Mouse (Mus musculus): ENCODE data around the gene Nrxn3. TPM values are rescaled to one million over a fixed set of nuclear protein-coding genes. Genes with fewer than 3 reads are reported as not detected.

The Nrxn3 gene
- polyA plus RNA-seq, 1 experiment, result 0.47 TPM

DNA sequence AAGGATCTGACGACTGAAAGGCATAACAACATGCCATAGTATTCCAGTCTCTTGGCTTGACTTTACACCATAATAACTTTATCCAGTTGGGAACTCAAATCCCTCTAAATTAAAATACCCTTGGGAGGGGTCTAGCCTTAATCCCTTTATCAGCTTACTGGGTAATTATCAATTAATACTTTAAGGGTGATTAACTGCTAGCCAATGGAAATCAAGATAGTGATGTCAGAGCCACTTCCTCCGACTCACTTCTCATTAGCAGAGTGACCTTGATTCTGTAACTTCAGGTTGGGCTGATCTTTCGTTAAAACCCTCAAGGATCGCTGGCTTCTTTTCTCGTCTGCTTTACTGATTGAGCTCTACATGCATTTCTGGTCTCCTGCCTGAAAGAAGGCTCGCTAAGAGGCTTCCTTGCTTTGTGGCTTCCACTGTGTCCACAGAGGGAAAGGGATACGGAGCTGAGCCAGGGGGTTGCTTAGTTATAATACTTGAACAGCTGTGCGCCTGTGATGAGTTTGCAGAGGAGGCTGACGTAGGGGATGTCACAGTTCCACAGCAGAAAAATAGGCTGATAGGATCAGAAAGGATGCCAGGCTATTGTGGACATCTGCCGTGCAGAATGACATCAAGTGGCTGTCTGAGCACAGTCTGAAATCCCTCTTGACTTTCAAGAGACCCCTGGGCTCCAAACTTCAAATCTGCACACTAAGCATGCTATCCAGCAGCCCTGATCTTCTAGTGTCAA, 352.0 kb downstream of the Nrxn3 start:
- no peak overlapping the region for H3K4me3 ChIP-seq (ENCODE audit: low read depth, low read length)
- H3K36me3 ChIP-seq (ENCODE audit: control insufficient read depth, insufficient read depth, low read length), result no peaks in the 10 kb centered on the region
- 50% methylated on average over 10 of the region's 10 CpGs for WGBS
- no peak overlapping the region for H3K27ac ChIP-seq (ENCODE audit: insufficient read depth, low read depth, low read length)
- no peaks in the 10 kb centered on the region for H3K4me1 ChIP-seq (ENCODE audit: control insufficient read depth, insufficient read depth, insufficient read length, low read length)
- no peak for TF ChIP-seq POLR2A (IDR thresholded peaks at IDR 0.05; ENCODE audit: low read depth, low read length)
- no peak for TF ChIP-seq CTCF (IDR thresholded peaks at IDR 0.05; ENCODE audit: extremely low read depth, insufficient read length, insufficient replicate concordance, low read depth, low read length)
- H3K27me3 ChIP-seq (ENCODE audit: control insufficient read depth, insufficient read depth, low read length), result no peaks in the 10 kb centered on the region

DNA sequence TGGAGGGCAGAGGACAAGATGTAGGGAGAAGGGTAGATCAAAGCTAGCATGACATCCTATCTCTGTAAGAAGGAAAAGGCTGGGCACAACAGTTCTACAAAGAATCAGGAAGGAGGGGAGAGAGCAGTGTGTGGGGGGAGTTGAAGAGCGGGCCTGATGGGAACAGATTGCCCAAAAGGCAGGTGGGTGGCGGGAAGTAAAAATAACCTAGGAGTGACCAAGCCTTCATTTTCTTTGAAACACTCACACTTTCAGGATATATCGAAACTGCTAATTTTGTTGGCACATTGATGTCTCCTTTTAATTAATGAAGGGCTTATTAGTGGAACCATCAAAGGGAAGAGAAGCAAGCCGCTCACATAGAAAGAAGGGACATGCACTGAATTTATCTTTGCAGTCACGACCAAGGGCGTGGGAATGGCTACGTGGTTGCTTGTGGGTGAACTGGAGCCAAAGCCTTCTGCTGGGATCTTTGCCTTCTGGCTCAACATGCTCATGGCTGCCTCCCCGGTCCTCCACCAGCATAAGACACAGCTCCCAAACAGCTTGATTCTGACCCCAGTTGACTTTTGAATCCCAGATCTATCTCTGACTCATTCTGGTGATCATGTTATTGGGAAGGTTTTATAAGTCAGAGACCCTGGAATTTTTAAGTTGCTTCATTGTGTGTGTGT, 371.3 kb downstream of the Nrxn3 start:
- Histone ChIP-seq H3K4me1 (ENCODE audit: control insufficient read depth, insufficient read depth, insufficient read length, low read length) (no peaks in the 10 kb centered on the region), H3K27ac (ENCODE audit: insufficient read depth, low read depth, low read length) (no peak overlapping the region), H3K4me3 (ENCODE audit: low read depth, low read length) (no peak overlapping the region), H3K36me3 (ENCODE audit: control insufficient read depth, insufficient read depth, low read length) (no peaks in the 10 kb centered on the region), H3K27me3 (ENCODE audit: control insufficient read depth, insufficient read depth, low read length) (no peaks in the 10 kb centered on the region)
- TF ChIP-seq CTCF (IDR thresholded peaks at IDR 0.05; ENCODE audit: extremely low read depth, insufficient read length, insufficient replicate concordance, low read depth, low read length), result no peak
- no peak for TF ChIP-seq POLR2A (IDR thresholded peaks at IDR 0.05; ENCODE audit: low read depth, low read length)
- 85% methylated on average over 8 of the region's 8 CpGs for WGBS

DNA sequence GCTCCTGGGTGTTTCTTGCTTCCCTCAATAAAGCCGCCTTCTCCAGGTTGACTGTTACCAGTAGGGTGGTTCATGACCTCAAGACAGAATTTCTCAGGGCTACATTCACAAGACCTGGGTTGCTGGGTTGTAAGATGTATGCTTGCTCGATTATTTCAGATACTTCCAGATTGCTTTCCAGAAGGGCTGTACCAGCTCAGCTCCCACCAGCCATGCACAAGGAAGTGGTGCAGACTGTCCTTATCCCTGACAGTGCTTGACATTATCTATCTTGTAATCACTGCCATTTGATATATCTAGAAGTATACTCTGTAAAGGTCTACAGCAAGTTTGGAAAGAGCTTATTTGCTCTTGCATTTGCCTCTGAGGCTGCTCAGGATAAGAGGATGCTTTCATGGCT, 374.9 kb downstream of the Nrxn3 start:
- no peak overlapping the region for H3K4me3 ChIP-seq (ENCODE audit: low read depth, low read length)
- H3K27me3 ChIP-seq (ENCODE audit: control insufficient read depth, insufficient read depth, low read length), result no peaks in the 10 kb centered on the region
- no peak for TF ChIP-seq CTCF (IDR thresholded peaks at IDR 0.05; ENCODE audit: extremely low read depth, insufficient read length, insufficient replicate concordance, low read depth, low read length)
- TF ChIP-seq POLR2A (IDR thresholded peaks at IDR 0.05; ENCODE audit: low read depth, low read length), result no peak
- H3K36me3 ChIP-seq (ENCODE audit: control insufficient read depth, insufficient read depth, low read length), result no peaks in the 10 kb centered on the region
- 79% methylated on average over 2 of the region's 2 CpGs for WGBS
- H3K4me1 ChIP-seq (ENCODE audit: control insufficient read depth, insufficient read depth, insufficient read length, low read length), result no peaks in the 10 kb centered on the region
- no peak overlapping the region for H3K27ac ChIP-seq (ENCODE audit: insufficient read depth, low read depth, low read length)

DNA sequence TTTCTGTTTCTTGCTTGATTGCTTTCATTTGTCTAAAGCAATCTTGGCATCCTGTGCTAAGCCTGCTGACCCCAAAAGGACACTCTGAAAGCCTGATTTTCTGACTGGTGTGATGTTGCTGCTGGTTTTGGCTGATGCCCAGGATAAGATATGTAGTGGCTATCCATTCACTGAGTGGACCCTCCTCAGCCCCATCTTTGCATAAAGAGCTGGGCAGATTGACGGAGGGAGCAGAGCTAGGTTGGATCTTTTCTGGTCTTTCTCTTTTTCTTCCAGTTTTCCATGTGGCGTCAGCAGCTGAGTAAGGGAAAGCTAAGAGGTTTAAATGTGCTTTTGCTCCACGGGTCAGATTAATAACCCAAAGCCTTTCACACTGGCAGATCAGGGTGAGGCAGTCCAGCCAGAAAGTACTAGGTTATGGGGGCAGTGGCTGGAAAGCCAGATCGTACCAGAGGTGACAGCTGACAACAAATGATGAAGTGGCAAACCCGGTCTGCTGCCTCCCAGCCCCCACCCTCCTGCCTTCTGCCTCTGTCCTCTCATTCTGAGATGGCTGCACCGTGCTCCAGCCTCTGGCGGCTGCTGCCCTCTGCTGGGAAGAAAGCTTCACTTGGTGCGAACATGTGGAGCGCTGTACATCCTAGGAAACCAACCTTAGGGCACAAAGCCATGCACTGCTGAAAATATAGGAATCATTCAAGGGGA, 383.5 kb downstream of the Nrxn3 start:
- TF ChIP-seq POLR2A (IDR thresholded peaks at IDR 0.05; ENCODE audit: low read depth, low read length), result no peak
- TF ChIP-seq CTCF (IDR thresholded peaks at IDR 0.05; ENCODE audit: extremely low read depth, insufficient read length, insufficient replicate concordance, low read depth, low read length), result no peak
- no peaks in the 10 kb centered on the region for H3K27me3 ChIP-seq (ENCODE audit: control insufficient read depth, insufficient read depth, low read length)
- no peaks in the 10 kb centered on the region for H3K4me1 ChIP-seq (ENCODE audit: control insufficient read depth, insufficient read depth, insufficient read length, low read length)
- H3K27ac ChIP-seq (ENCODE audit: insufficient read depth, low read depth, low read length), result no peak overlapping the region
- H3K36me3 ChIP-seq (ENCODE audit: control insufficient read depth, insufficient read depth, low read length), result no peaks in the 10 kb centered on the region
- 19% methylated on average over 9 of the region's 9 CpGs for WGBS
- no peak overlapping the region for H3K4me3 ChIP-seq (ENCODE audit: low read depth, low read length)

DNA sequence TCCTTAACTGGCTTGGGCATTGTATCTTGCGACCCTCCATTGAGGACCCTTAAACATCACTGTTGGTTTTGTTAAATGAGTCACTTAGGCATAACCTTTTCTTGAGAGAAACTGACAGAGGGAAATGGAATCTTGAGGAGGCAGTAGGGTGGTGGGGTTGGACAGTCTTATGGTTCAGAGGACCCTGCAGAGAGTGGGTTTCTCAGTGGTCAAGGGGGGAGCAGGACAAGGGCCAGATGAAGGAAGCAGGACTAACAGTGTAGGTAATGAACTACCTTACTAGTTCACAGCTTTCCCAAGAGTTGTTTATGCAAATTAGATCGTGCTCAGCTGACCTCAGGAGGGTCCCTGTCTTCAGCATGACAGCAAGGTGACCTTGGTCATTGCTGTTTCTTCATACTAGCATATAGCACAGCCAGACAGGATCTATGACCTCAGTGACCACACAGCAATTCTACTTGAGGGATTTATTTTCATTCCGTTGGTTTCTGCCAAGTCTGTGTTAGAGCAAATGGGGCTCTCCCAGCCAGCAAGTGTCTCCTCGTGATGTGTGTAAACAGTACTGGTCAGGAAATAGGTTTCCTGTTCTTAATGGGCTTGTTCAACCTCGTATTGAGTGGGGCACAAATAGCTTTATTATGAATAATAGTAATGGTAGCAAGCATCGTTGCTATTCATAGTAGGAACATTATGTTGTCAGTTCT, 384.4 kb downstream of the Nrxn3 start:
- Histone ChIP-seq H3K4me1 (ENCODE audit: control insufficient read depth, insufficient read depth, insufficient read length, low read length) (no peaks in the 10 kb centered on the region), H3K36me3 (ENCODE audit: control insufficient read depth, insufficient read depth, low read length) (no peaks in the 10 kb centered on the region), H3K4me3 (ENCODE audit: low read depth, low read length) (no peak overlapping the region), H3K27ac (ENCODE audit: insufficient read depth, low read depth, low read length) (no peak overlapping the region), H3K27me3 (ENCODE audit: control insufficient read depth, insufficient read depth, low read length) (no peaks in the 10 kb centered on the region)
- TF ChIP-seq CTCF (IDR thresholded peaks at IDR 0.05; ENCODE audit: extremely low read depth, insufficient read length, insufficient replicate concordance, low read depth, low read length) (no peak), POLR2A (IDR thresholded peaks at IDR 0.05; ENCODE audit: low read depth, low read length) (no peak)
- 42% methylated on average over 6 of the region's 6 CpGs for WGBS

DNA sequence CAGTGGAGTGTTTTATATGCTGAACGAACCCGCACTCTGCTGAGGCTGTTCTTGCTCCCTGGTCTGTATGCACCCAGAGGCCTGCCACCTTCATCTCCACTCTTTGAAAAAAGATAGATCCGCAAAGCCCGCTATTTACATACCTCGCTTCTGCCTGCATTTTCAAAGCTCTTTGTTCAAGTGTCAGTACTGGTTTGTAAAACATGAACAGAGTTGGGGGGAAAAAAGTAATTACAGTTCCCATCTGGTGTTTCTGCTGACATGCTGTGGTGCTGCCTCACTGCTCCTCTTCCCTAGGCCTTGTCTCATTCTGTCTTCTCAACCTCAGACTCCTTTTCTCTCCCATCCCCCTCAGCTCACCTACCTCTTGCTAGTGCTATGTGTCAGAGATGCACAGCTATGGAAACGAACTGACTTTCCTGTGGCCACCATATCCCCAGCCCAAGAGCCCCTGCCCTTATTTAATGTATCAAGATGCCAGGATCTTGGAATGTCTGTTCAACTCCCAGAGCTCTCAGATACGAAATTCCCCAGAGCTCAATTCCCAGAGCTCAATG, 387.2 kb downstream of the Nrxn3 start:
- H3K4me1 ChIP-seq (ENCODE audit: control insufficient read depth, insufficient read depth, insufficient read length, low read length), result no peaks in the 10 kb centered on the region
- no peaks in the 10 kb centered on the region for H3K36me3 ChIP-seq (ENCODE audit: control insufficient read depth, insufficient read depth, low read length)
- 68% methylated on average over 7 of the region's 7 CpGs for WGBS
- TF ChIP-seq CTCF (IDR thresholded peaks at IDR 0.05; ENCODE audit: extremely low read depth, insufficient read length, insufficient replicate concordance, low read depth, low read length) (no peak), POLR2A (IDR thresholded peaks at IDR 0.05; ENCODE audit: low read depth, low read length) (no peak)
- H3K27ac ChIP-seq (ENCODE audit: insufficient read depth, low read depth, low read length), result no peak overlapping the region
- H3K27me3 ChIP-seq (ENCODE audit: control insufficient read depth, insufficient read depth, low read length), result no peaks in the 10 kb centered on the region
- H3K4me3 ChIP-seq (ENCODE audit: low read depth, low read length), result no peak overlapping the region
